Mouse (Mus musculus): ENCODE data around the gene Rftn1. TPM values are rescaled to one million over a fixed set of nuclear protein-coding genes. Genes with fewer than 3 reads are reported as not detected.

Rftn1 gene
- total RNA-seq, 2 experiments from 2014 or later, result 16.3 to 22.7 TPM

GRCm38 (mm10) chr17:49981591-49981990 lies 208.9 kb downstream of the Rftn1 start:
- DNase-seq, result no peak

DNA sequence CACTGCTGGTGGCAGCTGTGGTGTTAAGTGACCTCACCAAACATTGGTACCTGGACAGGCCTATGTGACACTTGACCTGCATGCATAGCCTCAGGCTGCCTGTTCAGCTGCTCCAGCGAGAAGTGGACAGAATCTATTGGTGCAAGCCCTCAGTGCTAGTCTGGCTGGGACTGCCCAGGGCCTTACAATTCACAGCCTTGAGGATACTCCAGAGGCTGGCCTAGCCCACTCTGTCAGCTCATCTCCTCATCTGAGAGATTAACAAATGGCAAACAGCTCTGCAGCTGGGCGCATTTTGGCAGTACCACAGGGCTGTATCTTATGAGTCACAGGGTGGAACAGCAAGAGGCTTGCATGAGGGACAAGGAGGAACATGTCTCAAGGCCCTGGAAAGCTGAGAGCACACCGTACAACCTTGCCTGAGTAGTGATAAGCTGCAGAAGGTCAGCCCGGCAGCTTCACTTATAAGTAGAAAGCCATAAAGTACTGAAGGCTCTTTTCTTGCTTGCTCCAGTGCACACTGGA lies 210.7 kb downstream of the Rftn1 start:
- no peak for DNase-seq

GRCm38 (mm10) chr17:49977424-49977790 lies 213.1 kb downstream of the Rftn1 start:
- no peak for DNase-seq

GRCm38 (mm10) chr17:49976678-49977423 lies 213.6 kb downstream of the Rftn1 start:
- no peak for DNase-seq

DNA sequence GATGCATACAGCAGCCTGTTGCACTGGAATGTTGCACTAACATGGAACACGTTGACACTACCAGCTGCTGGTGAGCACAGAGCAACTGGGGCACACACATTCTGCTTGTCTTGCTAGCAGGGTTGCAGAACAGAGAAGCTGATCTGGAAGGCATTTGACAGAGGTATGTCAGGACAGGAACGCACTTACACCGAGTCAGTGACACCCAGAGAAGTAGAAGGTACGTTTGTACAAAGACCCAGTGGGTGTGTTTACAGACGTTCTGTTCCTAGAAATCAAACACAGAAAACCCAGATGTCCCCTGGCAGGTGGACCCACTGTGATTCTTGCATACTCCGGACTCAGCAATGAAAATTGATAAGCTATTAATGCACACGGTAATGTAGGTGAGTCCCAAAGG lies 215.0 kb downstream of the Rftn1 start:
- no peak for DNase-seq

DNA sequence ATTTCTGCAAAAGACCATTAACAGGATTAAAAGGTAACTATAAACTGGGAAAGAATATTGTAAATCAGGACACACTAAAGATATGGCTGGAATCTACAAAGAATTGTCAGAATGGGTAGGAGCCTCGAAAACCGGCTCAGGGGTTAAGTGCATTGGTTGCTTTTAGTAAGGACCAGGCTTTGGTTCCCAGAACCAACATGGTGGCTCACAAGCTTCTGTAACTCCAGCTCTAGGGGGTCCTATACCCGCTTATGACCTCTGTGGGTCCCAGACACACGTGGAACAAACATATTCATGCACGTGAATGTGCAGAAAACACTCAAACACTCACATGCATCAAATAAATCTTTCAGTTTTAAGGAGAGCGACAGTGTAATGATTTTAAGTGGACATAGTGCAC lies 215.5 kb downstream of the Rftn1 start:
- no peak for DNase-seq

GRCm38 (mm10) chr17:49972164-49972563 lies 218.3 kb downstream of the Rftn1 start:
- DNase-seq, result no peak

- DNase-seq, result no peak
Observed at GRCm38 (mm10) chr17:49971057-49971456, 219.4 kb downstream of the Rftn1 start.

GRCm38 (mm10) chr17:49968467-49969207 lies 221.8 kb downstream of the Rftn1 start:
- DNase-seq, result peak; percentile 59

DNA sequence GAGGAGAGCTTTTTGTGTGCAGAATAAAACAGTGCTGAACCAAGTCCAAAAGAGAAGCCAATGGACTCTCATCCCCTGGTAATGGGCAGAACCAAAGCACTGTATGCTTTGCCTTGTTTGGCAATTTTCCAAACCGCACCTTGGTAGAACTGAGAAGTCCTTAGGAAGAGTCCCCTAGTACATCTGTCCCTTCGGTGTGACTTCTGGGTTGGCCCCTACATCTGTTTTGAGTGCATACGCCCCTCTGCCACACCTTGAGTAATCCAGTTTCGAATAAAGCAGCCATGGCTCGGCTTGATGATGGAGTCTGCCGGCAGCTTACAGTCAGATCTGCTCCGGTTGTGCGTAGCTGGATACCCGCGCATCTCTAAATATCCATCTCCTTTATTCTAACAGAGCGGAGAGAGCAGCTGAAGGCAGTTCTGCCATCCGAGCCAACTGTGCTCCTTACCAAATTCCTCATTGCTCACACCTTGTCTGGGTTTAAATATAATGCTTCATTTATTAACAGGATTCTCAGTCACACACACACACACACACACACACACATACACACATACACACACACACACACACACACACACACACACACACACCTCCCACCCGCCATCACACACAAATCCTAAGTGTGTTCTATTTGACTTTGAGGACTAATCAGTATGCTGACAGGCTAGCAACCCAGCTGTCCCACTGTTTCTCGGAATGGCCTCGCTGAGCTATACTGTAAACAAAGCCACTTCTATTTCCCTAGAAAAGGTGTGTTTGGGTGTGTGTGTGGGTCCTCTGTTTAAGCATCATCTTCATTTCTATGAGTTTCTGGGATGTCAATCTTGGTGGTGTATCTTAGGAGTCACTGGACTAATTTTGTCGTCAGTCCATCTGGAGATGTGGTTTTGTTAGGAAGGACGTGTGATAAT lies 224.4 kb downstream of the Rftn1 start:
- no peak for DNase-seq

DNA sequence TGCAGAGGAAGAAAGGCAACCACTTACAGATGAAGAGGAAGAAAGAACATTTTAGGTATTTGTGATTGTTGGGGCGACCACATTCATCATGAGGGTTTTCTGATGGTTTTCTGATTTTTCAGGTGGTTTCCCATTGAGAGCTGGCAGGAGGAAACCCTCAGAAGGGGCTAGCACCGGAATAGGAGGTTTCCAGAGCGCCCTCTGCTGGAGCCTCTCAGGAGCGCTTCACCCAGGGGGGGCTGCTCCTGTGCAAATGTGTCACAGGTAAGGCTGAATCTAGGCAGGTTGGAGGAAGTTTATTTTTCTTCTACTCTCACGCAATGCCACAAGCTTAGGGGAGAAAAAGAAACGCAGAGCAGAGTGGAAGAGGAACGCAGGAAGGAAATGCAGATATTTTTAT lies 225.4 kb downstream of the Rftn1 start:
- DNase-seq, result no peak

DNA sequence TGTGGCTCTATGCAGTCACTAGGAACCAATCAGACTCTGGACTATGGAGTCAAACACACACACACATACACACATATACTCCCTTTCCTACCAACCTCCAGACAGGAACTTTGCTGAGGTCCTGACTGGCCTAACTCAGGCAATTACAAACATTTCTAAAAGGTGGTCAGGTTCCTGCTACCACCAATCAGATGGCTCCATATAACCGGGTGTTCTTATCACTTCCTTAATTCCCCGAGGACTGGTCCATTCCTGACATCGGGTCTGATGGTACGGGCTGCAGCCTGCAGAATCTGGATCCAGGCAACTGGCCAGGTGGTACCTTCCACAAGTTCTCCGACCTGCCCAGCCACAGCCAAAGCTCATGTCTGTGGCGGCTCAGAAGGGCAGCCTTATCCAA lies 226.0 kb downstream of the Rftn1 start:
- no peak for DNase-seq

DNA sequence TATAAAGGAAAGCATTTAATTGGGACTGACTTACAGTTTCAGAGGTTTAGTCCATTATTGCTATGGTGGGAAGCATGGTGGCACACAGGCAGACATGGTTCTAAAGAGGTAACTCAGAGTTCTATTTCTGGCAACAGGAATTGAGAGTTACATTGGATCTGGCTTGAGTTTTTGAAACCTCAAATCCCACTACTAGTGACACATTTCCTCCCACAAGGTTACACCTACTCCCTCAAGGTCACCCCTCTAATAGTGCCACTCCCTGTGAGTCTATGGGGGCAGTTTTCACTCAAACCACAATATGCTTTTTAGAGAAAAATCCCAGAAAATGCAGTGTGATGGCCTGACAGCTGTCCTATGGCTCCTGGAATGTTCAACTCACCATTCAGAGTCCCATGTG lies 231.5 kb downstream of the Rftn1 start:
- no peak for DNase-seq

DNA sequence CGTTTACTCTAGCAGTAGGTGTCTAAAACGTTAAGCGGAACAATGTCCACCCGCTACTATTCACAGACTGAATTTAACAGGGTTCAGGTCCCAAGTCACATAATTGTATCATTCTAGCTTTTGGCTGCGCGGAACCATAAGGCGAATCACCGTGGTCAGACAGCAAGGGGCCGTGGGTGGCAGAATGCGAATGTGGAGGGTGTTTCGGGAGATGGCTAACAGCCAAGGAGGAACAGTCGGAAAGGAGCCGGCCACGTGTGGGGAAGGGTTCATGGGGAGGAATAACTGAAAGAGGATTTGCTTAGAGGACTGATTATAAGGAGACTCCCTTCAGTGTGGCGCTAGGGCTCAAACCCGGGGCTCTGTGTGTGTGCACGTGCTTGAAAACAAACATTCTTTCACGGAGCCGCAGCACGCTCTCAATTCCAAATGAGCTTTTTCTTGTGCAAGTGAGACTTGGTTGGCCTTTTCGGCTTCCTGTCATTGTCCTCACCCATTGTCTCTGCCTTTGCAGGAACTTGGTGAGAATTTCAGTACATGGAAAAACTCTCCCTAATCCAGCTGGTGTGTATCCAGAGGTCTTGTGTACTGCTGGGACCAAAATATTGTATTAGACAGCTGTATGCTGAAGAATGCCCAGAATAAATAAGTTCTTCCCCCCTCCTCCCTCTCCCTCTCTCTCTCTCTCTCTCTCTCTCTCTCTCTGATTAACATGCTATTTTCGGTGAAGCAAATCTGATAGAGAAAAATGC lies 238.4 kb downstream of the Rftn1 start:
- DNase-seq, result peak; percentile 12

DNA sequence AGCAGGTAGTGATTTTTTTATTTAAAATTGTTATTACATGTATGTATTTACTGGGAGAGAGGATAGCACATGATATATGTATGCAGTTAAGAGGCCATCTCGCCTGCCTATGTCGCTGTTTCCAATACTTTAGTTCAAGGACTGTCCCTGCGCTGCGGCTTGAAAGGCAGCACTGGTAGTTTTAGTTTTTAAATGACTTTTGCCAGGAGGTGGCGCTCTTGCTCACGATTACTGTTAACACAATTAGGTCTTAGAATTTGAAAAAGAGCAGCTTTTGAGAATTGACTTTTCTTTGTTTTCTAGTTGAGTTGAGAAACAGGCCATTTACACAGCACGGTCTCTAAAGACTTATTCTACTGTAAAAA lies 239.0 kb downstream of the Rftn1 start:
- DNase-seq, result peak; percentile 86

- peak; percentile 13 for DNase-seq
Observed at GRCm38 (mm10) chr17:49942674-49943073, 247.8 kb downstream of the Rftn1 start.

Other genes starting within 250 kb of the Rftn1 start
- under 1 TPM; 0.09 to 0.39 TPM for gene Dazl, start 103.0 kb upstream of the Rftn1 start, total RNA-seq (2021)

All from adrenal gland, postnatal 10 days (tissue).